Mouse (Mus musculus): Measurements from ENCODE around the gene Grb14.

Grb14 gene

DNA sequence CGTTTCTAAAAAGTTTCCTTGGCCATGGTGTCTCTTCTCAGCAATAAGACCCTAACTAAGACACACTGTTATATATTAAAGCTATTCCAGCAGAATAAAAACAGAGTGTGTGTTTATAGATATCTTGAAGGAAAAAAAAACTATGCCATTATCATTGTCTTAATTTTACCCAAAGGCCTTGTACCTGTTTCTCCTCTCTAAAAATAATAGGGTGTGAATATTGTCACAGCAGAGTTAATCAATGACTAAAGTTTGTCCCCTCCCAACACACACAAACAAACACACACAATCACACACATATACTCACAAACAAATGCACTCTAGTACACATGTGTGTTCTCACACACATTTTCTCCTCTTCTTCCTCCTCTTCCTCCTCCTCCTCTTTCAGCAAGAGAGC is at the start of gene Grb14:
Grb14 (minus strand) TSS at position 101 of the 400 bp plus-strand sequence.
- no peak for DNase-seq

DNA sequence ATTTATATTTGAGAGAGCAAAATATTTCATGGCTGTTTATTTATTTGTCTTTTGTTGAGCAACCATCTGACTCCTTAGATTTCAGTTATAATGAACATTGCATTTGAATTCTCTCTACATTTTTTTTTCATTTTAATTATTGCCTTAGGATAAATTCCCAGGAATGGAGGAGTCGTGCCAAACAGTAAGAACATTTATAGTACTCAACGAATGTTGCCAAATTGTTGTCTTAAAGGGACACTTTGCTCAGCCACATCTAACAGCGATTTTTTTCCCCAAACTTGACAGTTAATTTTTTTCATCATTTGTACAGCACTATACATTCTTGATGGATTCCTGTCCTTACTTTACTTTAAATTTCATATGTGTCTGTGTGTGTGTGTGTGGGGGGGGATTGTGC is 47.4 kb upstream of the Grb14 start:
- DNase-seq, result no peak

DNA sequence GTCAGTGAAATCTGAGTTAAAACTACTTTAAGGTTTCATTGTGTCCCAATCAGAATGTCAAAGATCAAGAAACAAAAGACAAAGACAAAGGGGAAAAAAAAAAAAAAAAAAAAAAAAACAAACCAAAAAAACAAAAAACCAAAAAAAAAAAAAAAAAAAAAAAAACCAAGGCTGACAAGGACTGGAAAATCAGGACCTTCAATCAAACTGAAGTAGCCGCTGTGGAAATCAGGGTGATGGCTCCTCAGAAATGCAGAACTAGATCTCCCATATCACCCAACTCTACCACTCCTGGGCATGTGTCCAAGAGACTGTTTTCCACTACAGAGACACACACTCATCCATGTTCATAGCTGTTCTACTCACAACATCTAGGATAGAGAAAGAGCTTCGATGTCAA is 29.0 kb upstream of the Grb14 start:
- DNase-seq, result no peak

DNA sequence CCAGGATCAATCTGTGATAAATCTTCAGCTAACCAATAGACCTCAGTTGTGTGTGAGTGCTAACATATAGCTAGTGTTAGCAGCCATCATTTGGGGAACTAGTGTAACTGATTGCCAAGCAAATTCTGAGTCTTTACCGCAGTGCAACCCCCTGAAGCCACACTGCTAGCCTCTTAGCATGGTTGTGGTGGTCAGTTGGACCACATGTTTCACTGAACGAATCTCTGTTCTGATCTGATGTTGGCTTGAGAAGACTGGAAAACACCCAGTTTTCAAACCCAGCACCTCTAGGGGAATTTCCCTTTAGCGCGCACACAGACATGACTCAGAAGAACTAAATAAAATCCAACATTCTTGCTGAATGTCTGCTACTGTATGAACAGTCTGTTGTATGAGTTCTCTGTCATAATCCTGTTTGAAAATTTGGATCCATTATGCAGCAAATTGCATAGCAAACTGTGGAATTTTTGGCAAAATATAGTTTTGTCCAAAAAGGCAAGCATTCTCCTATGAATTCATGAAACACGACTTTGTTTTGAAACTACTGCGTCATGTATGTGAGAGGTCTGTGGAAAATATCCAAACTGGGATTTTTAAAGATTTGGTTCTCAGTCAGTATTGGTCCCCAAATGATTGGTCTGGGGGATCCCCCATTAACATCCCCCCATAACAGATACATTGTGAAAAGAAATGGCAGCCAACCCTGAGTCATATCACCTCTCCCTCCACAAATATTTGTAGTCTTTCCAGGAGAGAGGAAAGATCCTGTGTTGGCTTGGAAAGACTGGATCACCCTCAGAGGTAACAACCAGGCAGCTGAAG is 27.6 kb upstream of the Grb14 start:
- DNase-seq, result no peak

DNA sequence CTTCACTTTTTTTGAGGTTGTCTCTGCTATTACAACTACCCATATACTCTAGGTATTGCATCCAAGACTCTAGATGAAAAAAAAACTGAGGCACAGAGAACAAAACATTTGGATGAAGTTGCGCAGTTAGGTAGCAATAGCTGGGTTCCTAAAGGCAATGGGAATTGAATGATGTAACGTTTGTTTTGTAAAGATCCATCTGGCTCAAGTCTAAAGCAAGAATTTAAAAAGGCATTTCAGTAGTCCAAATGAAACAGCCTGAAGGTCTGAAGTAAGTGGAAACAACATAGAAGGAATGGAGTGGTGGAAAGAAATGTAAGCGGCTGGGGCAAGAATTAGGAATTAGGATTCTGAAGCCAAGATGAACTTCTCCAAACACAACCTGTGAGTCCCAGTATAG is 26.0 kb upstream of the Grb14 start:
- no peak for DNase-seq

DNA sequence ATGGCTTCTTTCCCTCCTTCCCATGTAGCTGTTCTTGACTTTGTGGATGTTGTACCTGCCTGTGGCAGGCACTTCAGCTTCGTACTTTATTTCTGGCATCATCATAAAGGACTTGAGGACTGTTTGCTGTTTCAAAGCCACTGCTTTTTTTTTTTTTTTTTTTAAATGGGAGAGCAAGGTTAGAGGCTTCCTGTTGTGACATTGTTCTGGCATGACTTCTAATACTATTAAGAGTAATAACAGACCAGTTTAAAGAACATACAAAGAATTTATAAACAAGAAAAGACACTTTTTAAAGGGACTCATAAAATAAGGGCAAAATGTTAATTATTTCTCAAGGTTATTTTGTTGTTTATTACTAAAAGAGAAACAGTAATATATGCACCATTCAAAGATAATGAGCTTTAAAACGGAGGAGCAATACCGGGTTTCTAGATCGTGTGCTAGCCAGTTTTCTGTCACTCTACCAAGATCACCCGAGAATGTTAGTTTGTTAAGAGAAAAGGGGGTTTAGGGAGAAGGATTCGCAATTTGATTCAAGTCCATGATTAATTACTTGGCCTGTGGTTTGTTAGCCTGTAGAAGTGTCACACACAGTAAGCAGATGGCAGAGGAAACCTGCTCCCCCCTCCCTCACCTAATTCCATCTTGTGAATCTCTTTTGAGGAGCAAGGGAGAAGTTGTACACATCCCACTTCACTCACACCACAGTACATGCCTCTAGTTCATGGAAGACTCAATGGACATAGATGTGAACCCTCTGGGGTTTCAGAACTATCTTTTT is 23.6 kb upstream of the Grb14 start:
- no peak for DNase-seq

DNA sequence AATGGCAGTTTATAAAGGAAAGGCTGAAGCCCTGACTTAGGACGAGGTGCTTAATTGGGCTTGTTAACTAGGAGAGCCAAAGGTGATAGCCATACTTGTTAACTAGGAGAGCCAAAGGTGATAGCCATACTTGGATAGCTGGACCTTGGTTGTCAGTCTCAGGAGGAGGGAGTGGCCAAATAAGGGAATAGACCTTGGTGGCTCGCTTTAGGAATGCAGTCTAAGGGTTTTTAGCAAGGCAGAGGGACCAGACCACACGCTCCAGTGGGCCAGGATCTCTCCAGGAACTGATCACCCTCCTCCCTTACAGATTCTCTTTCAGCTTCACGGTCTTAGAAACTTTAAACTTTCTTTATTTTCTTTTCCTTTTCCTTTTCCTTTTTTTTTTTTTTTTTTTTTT is 13.4 kb upstream of the Grb14 start:
- no peak for DNase-seq

DNA sequence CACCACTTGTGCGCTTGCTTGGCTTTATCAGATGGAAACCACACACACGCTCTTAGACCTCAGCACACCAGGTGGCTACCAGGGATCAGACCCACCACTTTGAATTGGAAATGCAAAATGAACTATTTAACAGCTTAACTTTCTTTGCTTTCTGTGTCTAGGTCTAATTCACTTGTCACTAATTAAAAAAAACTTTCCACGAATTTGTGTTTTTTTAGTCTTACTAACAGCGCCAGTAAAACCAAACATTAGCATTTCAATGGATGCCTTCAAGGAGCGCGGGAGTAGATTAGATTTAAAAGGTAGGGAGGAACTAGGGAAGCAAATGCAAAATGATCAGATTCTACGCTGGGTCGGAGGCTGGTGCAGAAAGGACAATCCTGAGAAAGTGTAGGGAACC is 12.8 kb upstream of the Grb14 start:
- no peak for DNase-seq

DNA sequence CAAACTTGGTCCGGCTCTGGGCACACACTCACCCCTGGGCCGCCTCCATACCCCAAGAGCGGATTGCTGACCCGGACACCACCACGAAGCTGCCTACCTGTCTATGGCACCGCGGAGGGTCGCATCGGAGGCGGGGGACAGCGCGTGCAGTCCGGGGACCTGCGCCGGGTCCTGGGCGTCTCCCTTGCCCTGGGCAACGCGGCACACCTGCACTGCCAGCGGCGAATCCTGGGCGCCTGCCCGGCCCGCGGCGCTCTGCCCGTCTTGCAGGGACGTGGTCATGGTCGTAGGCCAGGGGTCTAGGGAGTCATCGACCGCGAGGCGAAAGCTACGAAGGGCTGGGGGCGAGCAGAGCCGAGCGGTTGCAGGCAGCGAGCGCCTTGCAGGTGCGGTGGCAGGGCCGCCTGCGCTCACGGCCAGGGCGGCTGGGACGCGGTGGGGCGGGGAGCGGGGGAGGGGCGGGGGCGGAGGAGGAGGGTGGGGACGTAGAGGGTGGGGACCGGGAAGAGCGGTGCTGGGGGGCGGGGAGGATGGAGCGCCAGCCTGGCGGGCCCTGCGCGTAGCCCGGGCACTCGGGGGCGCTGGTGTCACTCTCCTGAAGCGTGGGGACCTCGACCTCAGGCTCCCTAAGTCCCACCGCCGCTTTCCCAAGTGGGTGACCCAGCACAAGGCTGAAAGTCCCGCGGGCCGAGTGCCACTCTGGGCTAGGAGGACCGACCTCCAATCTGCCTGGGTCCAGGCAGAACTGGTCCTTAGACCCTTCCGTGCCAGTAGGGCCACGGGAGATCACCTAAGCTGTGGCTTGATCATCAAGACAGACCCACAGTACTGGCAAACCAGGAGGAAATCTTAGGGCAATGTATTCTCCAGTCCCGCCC is 2.2 kb downstream of the Grb14 start:
- peak; percentile 63 to 64 for DNase-seq

DNA sequence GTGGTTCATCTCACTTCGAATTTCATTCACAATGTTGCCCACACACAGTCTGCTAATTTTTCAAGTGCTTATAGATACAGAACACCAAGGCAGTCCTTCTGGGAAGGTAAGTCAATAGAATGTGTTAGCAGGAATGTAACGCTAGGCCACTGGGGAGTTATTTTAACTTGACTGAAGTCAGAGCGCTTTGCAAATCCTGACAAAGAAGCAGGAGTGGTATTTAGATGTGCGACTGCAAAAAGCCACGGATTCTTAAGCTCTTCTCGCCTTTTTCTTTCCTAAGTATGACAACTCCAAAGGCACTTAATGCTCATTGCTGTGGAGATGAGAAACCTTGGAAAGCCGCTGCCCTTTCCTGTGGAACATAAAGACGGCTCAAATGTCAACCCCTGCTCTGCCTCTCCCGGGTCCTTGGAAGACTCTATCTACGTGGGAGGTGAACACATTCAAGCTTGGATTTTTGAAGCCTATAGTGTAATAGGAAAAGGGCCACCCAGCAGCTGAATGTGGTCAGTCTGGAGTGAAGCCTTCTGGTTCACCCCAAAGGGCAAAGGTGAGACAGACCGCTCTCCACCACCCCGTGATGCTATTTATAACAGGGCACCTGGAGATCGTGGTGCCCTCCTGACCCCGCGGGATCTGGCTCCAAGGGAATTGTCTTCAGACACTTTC is 3.0 kb downstream of the Grb14 start:
- DNase-seq, result peak in 1 of 2 experiments; percentile 12

DNA sequence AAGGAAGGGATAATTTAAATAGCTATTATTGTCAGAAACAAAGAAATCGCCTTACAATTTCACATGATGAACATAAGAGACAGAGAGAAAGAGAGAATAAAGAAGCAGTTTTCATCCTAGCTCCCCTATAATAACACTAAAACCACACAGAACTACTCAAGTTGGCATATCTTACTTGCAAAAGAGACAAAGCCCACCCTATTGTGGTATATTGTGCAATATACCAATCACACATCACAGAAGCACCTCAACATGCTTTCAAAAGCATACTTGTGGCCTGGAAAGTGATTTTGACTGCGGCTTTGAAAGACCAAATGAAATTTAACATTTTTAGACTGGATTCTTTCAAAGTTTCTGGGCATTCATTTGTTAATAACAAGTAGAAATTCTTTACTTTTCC is 7.4 kb downstream of the Grb14 start:
- no peak for DNase-seq

DNA sequence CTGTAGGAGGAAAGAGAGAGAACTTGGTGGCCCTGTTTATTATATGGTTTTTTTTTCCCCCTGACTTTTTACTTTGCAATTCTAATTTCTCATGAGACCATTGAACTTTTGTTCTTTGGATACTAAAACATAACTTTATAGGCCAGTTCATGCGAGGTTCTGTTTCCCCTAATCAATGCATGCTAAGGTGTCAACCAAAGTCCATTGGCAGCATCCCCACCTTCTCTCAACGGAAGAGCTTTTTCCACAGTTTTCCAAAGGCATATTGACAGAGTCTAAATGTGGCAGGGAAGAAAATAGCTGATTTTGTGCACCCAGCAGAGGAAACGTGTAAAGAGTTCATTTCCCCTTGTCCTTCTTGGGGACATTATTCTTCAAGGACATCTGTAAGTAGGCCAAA is 10.2 kb downstream of the Grb14 start:
- DNase-seq, result no peak

DNA sequence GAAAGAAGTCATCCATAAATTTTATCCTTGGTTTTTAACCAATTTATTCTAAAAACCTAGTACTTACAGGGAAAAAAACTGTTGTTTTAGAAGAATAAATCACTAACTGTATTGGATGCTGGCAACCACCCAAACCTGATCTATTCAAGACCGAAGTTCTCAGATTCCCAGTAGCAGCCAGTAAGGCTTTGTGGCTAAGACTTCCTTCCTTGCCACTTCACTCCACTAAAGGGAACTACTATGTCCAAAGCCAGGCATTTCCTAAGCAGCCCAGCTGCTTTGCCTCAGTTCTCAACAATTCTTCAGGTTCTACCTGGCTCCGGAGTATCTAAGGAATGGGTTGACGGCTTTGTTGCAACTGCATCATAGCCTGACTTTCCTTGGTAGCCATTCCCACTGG is 14.7 kb downstream of the Grb14 start:
- no peak for DNase-seq

DNA sequence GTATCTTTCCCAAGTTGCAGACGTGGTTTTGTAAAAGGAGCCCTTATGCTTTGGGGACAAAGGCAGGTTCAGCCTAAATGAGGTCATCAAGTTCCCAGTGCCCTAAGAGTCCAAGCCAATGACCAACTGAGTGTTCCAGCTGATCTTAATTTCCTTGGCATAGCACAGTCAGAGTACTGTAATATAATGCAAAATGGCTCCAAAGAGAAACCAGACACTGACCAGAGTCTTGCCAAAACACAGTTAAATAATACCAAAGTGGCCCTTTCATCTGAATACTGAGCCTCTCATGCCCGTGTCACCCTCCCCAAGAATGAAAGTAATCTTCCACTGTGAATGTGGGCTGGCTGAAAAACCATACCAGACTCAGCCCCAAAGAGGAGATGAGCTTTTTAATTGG is 17.4 kb downstream of the Grb14 start:
- peak in 1 of 2 experiments; percentile 14 for DNase-seq

DNA sequence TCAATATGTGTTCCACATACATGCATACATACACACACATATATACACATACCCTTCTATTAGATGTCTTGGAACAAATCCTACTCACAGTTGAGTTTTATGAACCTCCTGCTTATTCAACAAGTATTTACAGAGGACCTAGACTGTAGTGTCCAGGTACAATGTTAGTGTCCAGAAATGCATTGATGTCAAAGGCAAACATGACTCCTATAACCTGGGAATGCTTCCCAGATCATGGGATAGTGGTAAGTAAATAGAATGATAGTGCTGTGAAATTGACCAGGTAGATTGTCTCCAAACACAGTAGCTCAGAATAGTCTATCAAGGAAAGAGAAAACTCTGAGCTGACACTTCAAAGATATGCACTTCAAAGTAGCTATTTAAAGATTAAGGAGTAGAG is 19.7 kb downstream of the Grb14 start:
- no peak for DNase-seq

DNA sequence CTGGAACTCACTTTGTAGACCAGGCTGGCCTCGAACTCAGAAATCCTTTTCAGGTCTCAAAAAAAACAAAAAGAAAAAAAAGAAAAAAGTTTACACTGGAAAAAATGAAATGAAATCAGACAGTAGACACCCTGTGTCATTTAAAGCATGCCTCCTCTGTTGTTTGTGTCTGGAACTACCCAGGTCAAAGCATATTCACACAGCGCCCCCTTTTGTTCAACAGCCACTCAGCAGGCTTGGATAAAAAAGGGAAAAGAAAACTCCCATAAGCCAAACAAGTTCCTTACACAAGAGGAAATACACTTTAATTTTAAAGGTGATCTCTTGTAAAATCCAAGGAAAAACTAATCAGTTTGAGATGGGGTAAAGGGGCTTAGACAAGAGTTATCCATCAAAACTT is 21.4 kb downstream of the Grb14 start:
- peak; percentile 25 to 62 for DNase-seq

DNA sequence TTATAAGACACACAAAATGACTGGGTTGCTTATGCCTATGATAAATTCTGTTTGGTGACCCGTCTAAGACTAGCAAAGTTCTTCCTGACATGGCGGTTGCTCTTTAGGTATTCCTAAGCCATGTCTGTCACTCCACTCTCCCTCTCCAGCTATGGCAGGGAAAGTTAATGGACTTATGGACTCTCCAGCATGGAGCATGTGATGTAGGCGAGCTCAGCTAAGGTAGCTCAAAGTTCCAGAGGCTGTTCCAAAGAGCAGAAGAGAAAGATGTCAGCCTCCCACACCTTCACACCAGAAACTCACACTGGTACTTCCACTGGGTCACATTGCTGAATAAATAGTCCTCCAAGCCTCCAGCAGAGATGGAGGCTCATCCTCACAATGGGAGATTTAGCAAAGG is 22.2 kb downstream of the Grb14 start:
- DNase-seq, result peak; percentile 15 to 31

DNA sequence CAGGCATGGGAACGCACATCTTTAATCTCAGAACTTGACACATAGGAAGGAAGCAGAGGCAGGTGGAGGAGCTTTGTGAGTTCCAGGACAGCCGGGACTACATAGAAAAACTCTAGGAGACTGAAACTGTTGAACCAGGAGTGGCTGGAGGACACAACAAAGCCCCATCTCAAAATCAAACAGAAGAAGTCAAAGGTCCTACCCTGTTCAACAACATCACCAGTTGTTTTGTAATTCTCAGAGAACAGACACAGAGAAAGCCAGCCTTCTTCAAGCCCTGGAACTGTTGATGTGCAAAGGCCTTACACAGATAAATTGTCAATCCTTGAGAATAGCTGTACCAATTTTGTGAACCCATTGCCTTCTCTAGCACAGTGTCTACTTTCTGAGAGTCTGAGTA is 29.7 kb downstream of the Grb14 start:
- no peak for DNase-seq

DNA sequence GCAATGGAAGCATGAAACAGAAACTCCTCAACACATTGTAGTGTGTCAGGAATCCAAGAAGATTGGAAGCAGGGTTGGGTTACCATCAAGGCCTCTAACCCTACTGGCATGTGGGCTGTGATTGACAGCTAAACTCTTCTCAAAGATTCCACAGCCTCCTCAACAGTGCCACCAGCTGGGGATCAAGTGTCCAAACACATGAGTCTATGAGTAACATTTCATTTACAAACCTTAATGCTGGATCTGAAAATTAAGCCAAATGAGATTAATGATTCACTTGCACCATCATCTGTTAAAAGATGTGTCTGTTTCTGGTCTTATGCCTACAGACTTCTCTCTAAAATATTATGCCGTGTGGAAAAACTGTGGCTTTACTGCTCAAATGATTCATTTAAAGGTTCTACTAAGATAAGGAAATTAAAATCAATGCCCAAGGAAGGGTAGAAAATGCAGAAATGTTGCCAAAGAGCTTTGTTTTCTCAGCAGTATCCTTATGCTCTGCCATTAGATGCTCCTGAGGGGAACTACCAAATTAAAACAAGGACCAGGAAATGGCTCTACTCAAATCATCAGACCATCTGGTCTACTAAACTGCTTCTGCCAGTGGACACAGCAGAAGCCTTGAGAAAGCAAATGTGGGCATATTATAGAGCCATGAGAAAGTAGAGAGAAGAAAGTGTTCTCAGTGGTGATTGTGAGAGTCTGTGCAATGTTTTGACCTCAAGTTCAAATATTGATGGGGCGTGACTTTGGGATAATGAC is 35.2 kb downstream of the Grb14 start:
- no peak for DNase-seq

DNA sequence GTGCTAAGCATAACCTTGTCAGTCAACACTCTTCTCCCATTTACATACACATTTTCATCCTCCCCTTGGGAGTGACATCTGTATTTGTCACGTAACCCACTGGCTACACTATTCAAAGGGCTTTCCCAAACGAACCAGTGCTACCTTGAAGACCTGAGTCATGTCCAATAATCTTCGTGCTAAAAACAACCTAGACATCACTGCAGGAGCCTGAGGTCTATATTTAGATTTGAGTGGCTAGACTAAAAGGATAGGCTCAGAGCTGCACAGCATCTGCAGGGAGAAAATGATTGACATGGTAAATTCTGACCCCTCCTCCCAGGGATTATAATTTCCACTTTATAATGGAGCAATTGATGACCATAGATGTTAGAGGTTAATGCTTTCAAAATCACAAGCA is 37.0 kb downstream of the Grb14 start:
- no peak for DNase-seq

DNA sequence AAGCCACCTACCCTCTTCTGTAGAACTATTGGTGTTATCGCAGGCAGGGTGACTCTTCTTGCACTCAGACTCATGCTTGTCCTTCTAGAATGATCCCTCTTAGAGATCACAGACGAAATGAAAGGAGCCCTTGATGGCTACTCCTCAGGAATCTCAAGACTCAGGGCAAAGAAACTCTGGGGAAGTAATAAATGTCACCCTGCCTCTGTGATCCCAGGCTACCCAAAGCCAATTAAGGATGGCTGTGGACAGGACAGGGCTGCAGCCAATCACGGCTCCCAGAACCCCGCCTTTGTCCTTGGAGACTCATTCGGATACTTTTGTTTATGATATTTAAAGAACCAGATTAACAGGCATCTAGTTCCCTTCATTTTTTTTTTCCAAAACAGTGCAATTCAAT is 49.2 kb downstream of the Grb14 start:
- peak in 1 of 2 experiments; percentile 8 for DNase-seq

DNA sequence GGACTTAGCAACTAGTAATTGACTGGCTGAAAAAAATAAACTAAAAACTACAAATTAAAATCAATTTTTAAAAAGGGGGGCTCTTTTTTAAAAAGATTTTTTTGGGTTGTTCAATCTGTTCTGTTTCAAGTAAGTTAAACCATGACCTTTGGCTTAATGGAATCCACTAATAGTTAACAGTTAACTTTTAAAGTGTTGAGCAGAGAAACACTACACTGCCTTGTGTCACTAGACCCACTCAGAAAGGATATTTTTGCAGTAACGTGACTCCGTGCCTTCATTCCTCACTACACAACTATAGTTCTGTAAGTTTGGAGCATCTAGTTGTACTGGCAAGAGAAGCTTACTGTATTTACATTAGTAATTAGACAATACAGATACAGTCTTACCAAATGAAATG is 50.2 kb downstream of the Grb14 start:
- DNase-seq, result no peak

All from kidney, adult 8-10 months (tissue).